In genomic region chr11:46040841-46041556, GRCm38 (mm10) we compare ENCODE assay signal across 28 mouse cellular contexts. TPM values are rescaled to one million over a fixed set of nuclear protein-coding genes. Genes with fewer than 3 reads are reported as not detected.
A peak's percentile ranks its signal among the peaks of the same experiment; 100 is the strongest.
DNase-seq lines count a peak whose midpoint lies in the region; ATAC-seq lines count a peak whose summit lies in the region.
"Had no signal": no experiment of that assay in that cellular context is flagged by ENCODE, and none has a peak within 500 bp of the region (broad histone marks: within the 10 kb centered on the region; RNA-seq: fewer than 3 reads in every experiment).

No protein-coding gene starts in this region.

- H3K9me3 ChIP-seq in heart, embryonic 13.5 days = no peaks in the 10 kb centered on the region
- no peaks in the 10 kb centered on the region for H3K9me3 ChIP-seq in heart, embryonic 10.5 days
- no peaks in the 10 kb centered on the region for H3K9me3 ChIP-seq in kidney, embryonic 16.5 days (ENCODE audit: low read length)
- no peaks in the 10 kb centered on the region for H3K9me3 ChIP-seq in lung, embryonic 16.5 days (ENCODE audit: control insufficient read depth, low read length)
- H3K9me3 ChIP-seq: limb, embryonic 15.5 days; liver, embryonic 13.5 days; midbrain, embryonic 12.5 days; neural tube, embryonic 12.5 days had no signal

- no peak for DNase-seq in heart, embryonic 10.5 days (ENCODE audit: low spot score)
- DNase-seq in kidney, adult 18-20 months = no peak
- no peak for DNase-seq in lung, postnatal 25 days (ENCODE audit: low spot score)
- peak; percentile 56 for DNase-seq in R1 (ENCODE audit: low read depth, low spot score)
- no peak for DNase-seq in thymus, postnatal 25 days
- DNase-seq: adrenal gland, adult 8-10 months; cerebellum, adult 2 months; cerebellum, postnatal 14 days; gastrocnemius, postnatal 14 days; heart, adult 18-20 months; kidney, adult 2 months; liver, embryonic 13.5 days; right cerebral cortex, adult 18-20 months; spleen, adult 18-20 months; thymus, postnatal 14 days had no signal

- WGBS in heart, embryonic 13.5 days = 71% methylated on average over 9 of the region's 9 CpGs
- 78% methylated on average over 9 of the region's 9 CpGs for WGBS in heart, embryonic 10.5 days
- WGBS in kidney, embryonic 16.5 days = 71% methylated on average over 9 of the region's 9 CpGs
- WGBS in lung, embryonic 16.5 days = 66% methylated on average over 9 of the region's 9 CpGs

- H3K27ac ChIP-seq in heart, embryonic 13.5 days (replicated peaks) = peak overlapping the region; percentile 20; the same call in 1 of the 2 replicates
- no peak overlapping the region for H3K27ac ChIP-seq in heart, embryonic 10.5 days
- H3K27ac ChIP-seq in kidney, embryonic 16.5 days (ENCODE audit: low read length) = peak overlapping the region; percentile 65
- H3K27ac ChIP-seq in lung, embryonic 16.5 days (ENCODE audit: low read length) = peak overlapping the region; percentile 24; the same call in 1 of the 2 replicates
- H3K27ac ChIP-seq: hindbrain, embryonic 14.5 days; layer of hippocampus, adult 2 months; left cerebral cortex, adult 2 months; limb, embryonic 15.5 days; liver, embryonic 13.5 days; midbrain, embryonic 12.5 days; neural tube, embryonic 12.5 days had no signal

- no peak overlapping the region for H3K4me3 ChIP-seq in heart, embryonic 13.5 days
- no peak overlapping the region for H3K4me3 ChIP-seq in heart, embryonic 10.5 days
- H3K4me3 ChIP-seq in kidney, embryonic 16.5 days (ENCODE audit: low read length) = no peak overlapping the region
- no peak overlapping the region for H3K4me3 ChIP-seq in lung, embryonic 16.5 days (ENCODE audit: low read length)
- H3K4me3 ChIP-seq: layer of hippocampus, adult 2 months; left cerebral cortex, adult 2 months; limb, embryonic 15.5 days; liver, embryonic 13.5 days; megakaryocyte, embryonic 14.5 days; midbrain, embryonic 12.5 days; myocyte; neural tube, embryonic 12.5 days had no signal

- no peak overlapping the region for H3K4me2 ChIP-seq in heart, embryonic 13.5 days
- no peak overlapping the region for H3K4me2 ChIP-seq in kidney, embryonic 16.5 days (replicated peaks; ENCODE audit: low read depth, low read length)
- no peak overlapping the region for H3K4me2 ChIP-seq in lung, embryonic 16.5 days (ENCODE audit: low read depth, low read length)
- H3K4me2 ChIP-seq: hindbrain, embryonic 14.5 days; limb, embryonic 15.5 days; liver, embryonic 13.5 days; midbrain, embryonic 12.5 days; neural tube, embryonic 12.5 days had no signal

- no peaks in the 10 kb centered on the region for H3K36me3 ChIP-seq in heart, embryonic 13.5 days
- H3K36me3 ChIP-seq in heart, embryonic 10.5 days = no peaks in the 10 kb centered on the region
- H3K36me3 ChIP-seq in kidney, embryonic 16.5 days (ENCODE audit: insufficient read depth, low read length) = no peaks in the 10 kb centered on the region
- no peaks in the 10 kb centered on the region for H3K36me3 ChIP-seq in lung, embryonic 16.5 days (ENCODE audit: control insufficient read depth, insufficient read depth, low read length)
- H3K36me3 ChIP-seq: limb, embryonic 15.5 days; liver, embryonic 13.5 days; midbrain, embryonic 12.5 days; neural tube, embryonic 12.5 days had no signal

- H3K9ac ChIP-seq in heart, embryonic 13.5 days = no peak overlapping the region
- H3K9ac ChIP-seq in kidney, embryonic 16.5 days (replicated peaks; ENCODE audit: low read length) = no peak overlapping the region
- H3K9ac ChIP-seq in lung, embryonic 16.5 days (ENCODE audit: low read length) = no peak overlapping the region
- H3K9ac ChIP-seq: hindbrain, embryonic 14.5 days; limb, embryonic 15.5 days; liver, embryonic 13.5 days; midbrain, embryonic 12.5 days; neural tube, embryonic 12.5 days had no signal

- ATAC-seq in heart, embryonic 13.5 days (ENCODE audit: extremely low read depth, insufficient number of reproducible peaks, low FRiP score, low TSS enrichment) = no peak
- ATAC-seq in kidney, embryonic 16.5 days (ENCODE audit: low FRiP score, low TSS enrichment) = no peak
- ATAC-seq in lung, embryonic 16.5 days (ENCODE audit: low read depth) = 0 out of 2 replicates have a peak, but pooled peaks have one; percentile 38
- ATAC-seq: activated CD4-positive, CD25-positive, alpha-beta regulatory T cell, adult 4 months; forebrain, embryonic 14.5 days had no signal

- peaks cover 8% of the 10 kb centered on the region; the same call in 1 of the 2 replicates for H3K4me1 ChIP-seq in heart, embryonic 13.5 days
- H3K4me1 ChIP-seq in heart, embryonic 10.5 days = peaks cover 10% of the 10 kb centered on the region; the same call in 1 of the 2 replicates
- peaks cover 13% of the 10 kb centered on the region for H3K4me1 ChIP-seq in kidney, embryonic 16.5 days (ENCODE audit: insufficient read depth, low read length)
- peaks cover 5% of the 10 kb centered on the region; the same call in 1 of the 2 replicates for H3K4me1 ChIP-seq in lung, embryonic 16.5 days (replicated peaks; ENCODE audit: control insufficient read depth, insufficient read depth, low read length)
- H3K4me1 ChIP-seq: liver, embryonic 13.5 days; megakaryocyte, embryonic 14.5 days; midbrain, embryonic 12.5 days; neural tube, embryonic 12.5 days had no signal

- H3K27me3 ChIP-seq in heart, embryonic 13.5 days (replicated peaks) = no peaks in the 10 kb centered on the region
- no peaks in the 10 kb centered on the region for H3K27me3 ChIP-seq in heart, embryonic 10.5 days (ENCODE audit: insufficient read depth, poor library complexity, severe bottlenecking)
- H3K27me3 ChIP-seq in kidney, embryonic 16.5 days (ENCODE audit: insufficient read depth, low read length) = no peaks in the 10 kb centered on the region
- H3K27me3 ChIP-seq in lung, embryonic 16.5 days (ENCODE audit: control insufficient read depth, insufficient read depth, low read depth, low read length) = no peaks in the 10 kb centered on the region
- H3K27me3 ChIP-seq: limb, embryonic 15.5 days; liver, embryonic 13.5 days; midbrain, embryonic 12.5 days; neural tube, embryonic 12.5 days had no signal

RNA-seq across cellular contexts. Expression of gene Gm12166, which starts 11.1 kb away (rescaled TPM):
- 4.8 and 5.3 TPM in 2 replicates for polyA plus RNA-seq in heart, embryonic 13.5 days (2015; fragmentation: Nextera tagmentation; extraction: Ambion mirVana)
- 4.3 and 4.5 TPM in 2 replicates for polyA plus RNA-seq in heart, embryonic 10.5 days (2016; fragmentation: Nextera tagmentation; extraction: Ambion mirVana)
- polyA plus RNA-seq in kidney, embryonic 16.5 days (2015; fragmentation: Nextera tagmentation; extraction: Ambion mirVana) = 3.4 and 11.5 TPM in 2 replicates
- polyA plus RNA-seq in lung, embryonic 16.5 days (2015; fragmentation: Nextera tagmentation; extraction: Ambion mirVana) = 5.4 and 6.8 TPM in 2 replicates

RNA-seq across cellular contexts. Expression of gene Adam19, which starts 14.8 kb away (rescaled TPM):
- 24.2 and 24.7 TPM in 2 replicates for polyA plus RNA-seq in heart, embryonic 13.5 days (2015; fragmentation: Nextera tagmentation; extraction: Ambion mirVana)
- polyA plus RNA-seq in heart, embryonic 10.5 days (2016; fragmentation: Nextera tagmentation; extraction: Ambion mirVana) = 24.2 and 32.9 TPM in 2 replicates
- polyA plus RNA-seq in kidney, embryonic 16.5 days (2015; fragmentation: Nextera tagmentation; extraction: Ambion mirVana) = 16.5 and 18.0 TPM in 2 replicates
- polyA plus RNA-seq in lung, embryonic 16.5 days (2015; fragmentation: Nextera tagmentation; extraction: Ambion mirVana) = 20.7 and 22.2 TPM in 2 replicates
